ENCODE assay signal across 11 mouse cellular contexts in the genomic region with DNA sequence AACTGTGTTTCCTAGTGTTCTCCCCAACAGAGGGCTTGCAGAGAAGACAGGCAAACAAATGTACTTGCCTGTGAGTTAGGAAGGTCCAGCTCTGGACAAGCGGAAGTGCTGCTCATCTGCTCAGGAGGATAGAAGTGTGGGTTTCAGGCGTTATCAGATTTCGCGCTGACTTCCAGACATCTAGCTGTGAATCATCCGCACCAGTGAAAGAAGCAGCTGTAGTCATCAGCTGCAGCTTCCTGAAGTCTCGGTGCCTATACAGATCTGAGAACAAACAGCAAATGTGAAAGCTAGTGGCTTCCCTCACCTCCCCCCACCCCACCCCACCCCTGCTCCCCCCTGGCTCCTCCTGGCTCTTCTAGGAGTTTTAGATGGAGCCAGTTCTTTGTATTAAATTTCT.
DNase-seq lines count a peak whose midpoint lies in the region; ATAC-seq and TF ChIP-seq lines count a peak whose summit lies in the region.
"Had no signal": no experiment of that assay in that cellular context is flagged by ENCODE, and none has a peak within 500 bp of the region (broad histone marks: within the 10 kb centered on the region; RNA-seq: fewer than 3 reads in every experiment).

No protein-coding gene starts in this region.

- no peak for ATAC-seq in kidney, postnatal 0 days (replicated peaks; ENCODE audit: low FRiP score, low read depth)
- ATAC-seq in erythroblast, adult 5-6 weeks (replicated peaks; ENCODE audit: low FRiP score, poor library complexity, severe bottlenecking) = peak; percentile 24
- ATAC-seq: forebrain, embryonic 13.5 days had no signal

- 17% methylated on average over 6 of the region's 6 CpGs for WGBS in kidney, postnatal 0 days

- H3K9ac ChIP-seq in kidney, postnatal 0 days (ENCODE audit: low read depth, low read length) = no peak overlapping the region
- H3K9ac ChIP-seq: forebrain, embryonic 13.5 days; hindbrain, embryonic 15.5 days had no signal

- no peaks in the 10 kb centered on the region for H3K9me3 ChIP-seq in kidney, postnatal 0 days (replicated peaks; ENCODE audit: low read length)
- H3K9me3 ChIP-seq: forebrain, embryonic 13.5 days; hindbrain, embryonic 15.5 days had no signal

- H3K27me3 ChIP-seq in kidney, postnatal 0 days (ENCODE audit: insufficient read depth, low read length) = no peaks in the 10 kb centered on the region
- H3K27me3 ChIP-seq: forebrain, embryonic 13.5 days; hindbrain, embryonic 15.5 days had no signal

- no peak for TF ChIP-seq CTCF in kidney, postnatal 0 days (IDR thresholded peaks at IDR 0.05; ENCODE audit: low read depth)

- no peaks in the 10 kb centered on the region for H3K36me3 ChIP-seq in kidney, postnatal 0 days (ENCODE audit: insufficient read depth, low read length)
- H3K36me3 ChIP-seq: hindbrain, embryonic 15.5 days had no signal

- H3K27ac ChIP-seq in kidney, postnatal 0 days = no peak overlapping the region
- H3K27ac ChIP-seq: forebrain, embryonic 13.5 days; hindbrain, embryonic 15.5 days had no signal

- no peak overlapping the region for H3K4me2 ChIP-seq in kidney, postnatal 0 days (ENCODE audit: low read length)
- H3K4me2 ChIP-seq: forebrain, embryonic 13.5 days; hindbrain, embryonic 15.5 days had no signal

- no peaks in the 10 kb centered on the region for H3K4me1 ChIP-seq in kidney, postnatal 0 days (replicated peaks; ENCODE audit: insufficient read depth, low read length)
- H3K4me1 ChIP-seq: hindbrain, embryonic 15.5 days had no signal

- H3K4me3 ChIP-seq in kidney, postnatal 0 days (replicated peaks; ENCODE audit: low read depth, low read length) = no peak overlapping the region
- H3K4me3 ChIP-seq: forebrain, embryonic 13.5 days; hindbrain, embryonic 15.5 days had no signal

- peak; percentile 44 for DNase-seq in kidney, postnatal 0 days (ENCODE audit: low spot score)
- no peak for DNase-seq in kidney, postnatal 10 days
- peak; percentile 73 for DNase-seq in MN1 (ENCODE audit: low spot score)
- peak; percentile 10 to 13 for DNase-seq in right cerebral cortex, postnatal 36 days (ENCODE audit: low spot score in 2 of 2)
- DNase-seq in layer of hippocampus, adult 9-11 months = no peak
- no peak for DNase-seq in testis, postnatal 10 days (ENCODE audit: low spot score)
- DNase-seq: adrenal gland, postnatal 25 days; lung, adult 2 months had no signal

Comparison
In these comparisons a context has a peak if more than half of its experiments do, and no peak if none do; other contexts are left out.
1. DNase-seq: peak in kidney, postnatal 0 days (single experiment), MN1 (single experiment) and right cerebral cortex, postnatal 36 days (2 of 2); none in kidney, postnatal 10 days (single experiment), layer of hippocampus, adult 9-11 months (single experiment) and testis, postnatal 10 days (single experiment).